Mouse (Mus musculus): ENCODE data around the gene Acot8. TPM values are rescaled to one million over a fixed set of nuclear protein-coding genes. Genes with fewer than 3 reads are reported as not detected.

Acot8 gene
- polyA plus RNA-seq, 1 experiment from 2014 or later: 16.5 TPM

DNA sequence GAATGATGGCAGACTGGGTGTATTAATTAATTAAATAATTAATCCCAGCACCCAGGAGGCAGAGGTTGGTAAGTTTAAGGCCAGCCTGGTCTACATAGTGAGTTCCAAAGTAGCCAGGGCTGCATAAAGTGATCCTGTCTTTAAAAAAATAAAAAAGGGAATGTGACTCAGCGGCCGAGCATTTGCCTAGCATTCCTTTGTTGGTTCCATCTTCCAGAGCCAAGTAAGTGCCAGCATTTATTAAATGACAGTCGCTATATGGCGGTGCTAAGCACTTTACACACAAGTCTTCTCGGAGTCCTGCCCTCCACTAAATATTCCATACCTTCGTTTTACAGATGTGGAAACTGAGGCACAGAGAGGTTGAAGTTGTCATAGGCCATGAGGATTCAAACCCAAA lies 28.6 kb downstream of the Acot8 start:
- 88% methylated on average over 6 of the region's 6 CpGs for WGBS
- Histone ChIP-seq H3K9me3 (no peaks in the 10 kb centered on the region), H3K4me1 (replicated peaks) (peaks cover 18% of the 10 kb centered on the region), H3K4me3 (no peak overlapping the region), H3K27ac (no peak overlapping the region), H3K27me3 (ENCODE audit: insufficient read depth, poor library complexity, severe bottlenecking) (peaks cover 11% of the 10 kb centered on the region), H3K36me3 (peaks cover 27% of the 10 kb centered on the region)
- DNase-seq (ENCODE audit: low spot score): no peak

DNA sequence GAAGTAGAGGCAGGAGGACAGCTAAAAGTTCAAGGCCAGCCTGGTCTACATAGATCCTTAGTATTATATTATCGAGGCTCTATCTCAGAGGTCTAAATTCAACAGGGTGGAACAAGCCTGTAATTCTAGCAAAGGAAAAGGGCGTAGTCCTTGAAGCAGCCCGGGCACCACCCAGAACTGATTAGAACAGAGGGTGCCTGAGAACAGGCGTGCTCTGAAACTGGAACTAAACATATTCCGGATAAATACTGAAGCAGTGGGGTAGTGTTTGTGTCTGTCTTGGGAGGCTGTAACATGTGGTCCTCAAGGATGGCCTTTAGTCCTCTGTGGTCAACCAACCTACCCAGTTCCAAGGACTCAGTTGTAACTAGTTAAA lies 30.7 kb downstream of the Acot8 start:
- 84% methylated on average over 5 of the region's 5 CpGs for WGBS
- Histone ChIP-seq H3K9me3 (no peaks in the 10 kb centered on the region), H3K36me3 (peaks cover 33% of the 10 kb centered on the region), H3K4me1 (replicated peaks) (peaks cover 30% of the 10 kb centered on the region), H3K27ac (no peak overlapping the region), H3K27me3 (ENCODE audit: insufficient read depth, poor library complexity, severe bottlenecking) (peaks cover 11% of the 10 kb centered on the region), H3K4me3 (no peak overlapping the region)
- no peak for DNase-seq (ENCODE audit: low spot score)

DNA sequence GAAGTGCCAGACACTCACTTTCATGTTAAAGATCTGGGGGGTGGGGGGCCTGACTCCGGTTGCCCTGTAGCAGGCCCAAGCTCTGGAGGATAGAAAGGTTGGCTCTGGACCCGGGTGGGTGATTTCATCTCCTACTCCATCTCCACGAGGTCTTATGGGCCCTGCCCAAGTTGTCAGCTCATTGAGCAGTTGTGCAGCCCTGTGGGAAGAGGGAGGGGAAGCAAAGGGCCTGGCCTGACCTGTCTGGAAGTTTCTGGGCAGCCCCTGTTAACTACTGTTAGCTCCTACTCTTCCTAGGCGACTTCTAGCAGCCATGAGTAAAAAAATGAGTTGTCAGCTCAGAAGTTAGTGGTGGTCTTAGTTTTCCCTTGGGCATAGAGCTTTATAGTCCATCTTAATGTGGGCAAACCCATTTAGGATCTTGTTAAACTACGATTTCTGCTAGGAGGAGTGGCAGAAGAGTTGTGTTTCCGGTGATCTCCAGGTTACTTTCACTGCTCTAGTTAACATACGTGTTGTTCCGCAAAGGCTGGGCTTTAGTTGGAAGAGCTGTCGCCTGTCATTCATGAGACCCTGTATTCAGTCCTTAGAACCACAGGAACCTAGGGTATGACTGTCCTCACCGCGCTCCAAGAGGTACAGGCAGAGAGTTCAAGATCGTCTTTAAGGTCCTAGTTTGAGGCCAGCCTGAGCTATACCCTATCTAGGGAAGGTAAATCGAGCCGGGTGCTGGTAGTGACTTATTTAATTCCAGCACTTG lies 31.3 kb downstream of the Acot8 start:
- DNase-seq (ENCODE audit: low spot score): no peak
- Histone ChIP-seq H3K36me3 (peaks cover 33% of the 10 kb centered on the region), H3K4me3 (no peak overlapping the region), H3K9me3 (no peaks in the 10 kb centered on the region), H3K27ac (no peak overlapping the region), H3K27me3 (ENCODE audit: insufficient read depth, poor library complexity, severe bottlenecking) (peaks cover 11% of the 10 kb centered on the region), H3K4me1 (replicated peaks) (peaks cover 30% of the 10 kb centered on the region)
- WGBS: 80% methylated on average over 14 of the region's 14 CpGs

DNA sequence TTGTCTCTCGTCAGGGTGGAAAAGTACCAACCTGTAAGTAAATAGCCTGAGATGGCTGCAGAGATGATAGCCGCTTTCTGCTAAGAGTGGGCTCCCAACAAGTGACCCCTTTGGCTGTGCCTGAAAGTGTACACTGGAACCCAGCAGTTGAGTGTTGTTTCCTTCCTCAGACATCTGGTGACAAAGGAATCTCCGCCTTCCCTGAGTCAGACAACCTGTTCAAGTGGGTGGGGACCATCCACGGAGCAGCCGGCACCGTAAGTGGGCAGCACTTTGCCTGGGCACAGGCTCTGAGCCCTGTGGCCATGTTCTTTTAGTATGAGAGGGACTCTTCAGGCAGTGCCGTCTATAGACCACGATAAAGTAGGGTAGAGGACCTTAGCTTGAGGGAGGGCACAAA lies 33.6 kb downstream of the Acot8 start:
- Histone ChIP-seq H3K27ac (peak overlapping the region; percentile 96), H3K9me3 (no peaks in the 10 kb centered on the region), H3K4me1 (replicated peaks) (peaks cover 38% of the 10 kb centered on the region), H3K36me3 (peaks cover 56% of the 10 kb centered on the region), H3K27me3 (ENCODE audit: insufficient read depth, poor library complexity, severe bottlenecking) (no peaks in the 10 kb centered on the region), H3K4me3 (peak overlapping the region; percentile 93)
- 86% methylated on average over 8 of the region's 8 CpGs for WGBS
- DNase-seq (ENCODE audit: low spot score): no peak

DNA sequence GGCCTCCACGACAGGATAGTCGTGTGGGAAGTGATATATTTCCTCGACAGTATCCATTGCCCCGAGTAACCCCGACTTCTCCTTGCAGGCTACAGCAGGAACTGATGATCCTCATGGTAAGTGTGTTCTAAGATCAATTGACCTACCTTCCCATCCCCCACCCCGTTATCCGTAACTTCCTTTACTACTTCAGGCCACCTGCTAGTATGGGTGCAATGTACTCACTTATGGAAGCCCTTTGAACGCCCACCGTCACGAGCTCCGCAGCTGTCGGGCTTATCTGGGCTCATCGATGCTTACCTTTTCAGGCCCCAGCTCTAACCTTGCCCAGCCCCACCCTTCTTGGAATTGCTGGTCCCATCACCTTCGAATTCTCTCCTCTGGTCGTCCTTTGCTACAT lies 34.4 kb downstream of the Acot8 start:
- Histone ChIP-seq H3K27ac (peak overlapping the region; percentile 96), H3K4me3 (peak overlapping the region; percentile 93), H3K36me3 (peaks cover 64% of the 10 kb centered on the region), H3K27me3 (ENCODE audit: insufficient read depth, poor library complexity, severe bottlenecking) (no peaks in the 10 kb centered on the region), H3K9me3 (no peaks in the 10 kb centered on the region), H3K4me1 (replicated peaks) (peaks cover 38% of the 10 kb centered on the region)
- peak; percentile 12 for DNase-seq (ENCODE audit: low spot score)
- 8% methylated on average over 15 of the region's 15 CpGs for WGBS

DNA sequence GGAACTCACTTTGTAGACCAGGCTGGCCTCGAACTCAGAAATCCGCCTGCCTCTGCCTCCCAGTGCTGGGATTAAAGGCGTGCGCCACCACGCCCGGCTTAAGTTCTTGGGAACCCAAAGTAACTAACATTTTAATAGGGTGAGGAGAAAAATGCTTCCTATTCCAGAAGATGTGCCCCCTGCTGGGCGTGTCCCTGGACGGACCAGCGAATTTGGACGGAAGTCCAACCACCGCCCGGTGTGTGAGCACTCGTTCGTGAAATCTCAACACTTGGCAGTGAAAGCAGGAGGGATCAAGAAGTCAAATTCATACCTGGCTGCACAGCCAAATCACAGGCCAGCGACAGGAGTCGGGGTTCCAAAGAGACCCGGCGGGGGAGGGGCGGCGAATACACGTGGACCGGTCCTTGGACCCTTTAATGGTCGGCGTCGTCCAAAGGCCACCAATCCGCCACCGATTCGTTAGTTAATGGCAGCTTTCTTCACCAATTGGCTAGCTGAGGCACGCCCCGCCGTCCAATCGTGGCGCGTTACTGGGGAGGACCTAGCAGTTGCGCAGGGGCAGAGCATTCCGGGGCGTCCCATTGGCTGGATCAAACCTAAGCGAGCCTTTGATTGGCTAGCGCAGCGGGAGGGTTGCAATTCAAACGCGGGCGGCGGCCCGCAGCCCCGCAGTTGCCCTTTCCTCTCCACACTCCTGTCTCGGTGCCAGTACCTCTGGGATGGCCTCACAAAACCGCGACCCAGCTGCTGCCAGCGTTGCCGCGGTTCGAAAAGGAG lies 35.2 kb downstream of the Acot8 start, which contains the start of gene Ube2c:
Gene Ube2c (plus strand): TSS at position 641 of the 780 bp plus-strand sequence.
- DNase-seq (ENCODE audit: low spot score): peak; percentile 99
- H3K27ac ChIP-seq: peak within 1 kb of the TSS; percentile 96
- WGBS: 2% methylated on average over 53 of the region's 53 CpGs
- no peaks in the 10 kb centered on the region for H3K9me3 ChIP-seq
- H3K36me3 ChIP-seq: peaks cover 71% of the 10 kb centered on the region
- no peaks in the 10 kb centered on the region for H3K27me3 ChIP-seq (ENCODE audit: insufficient read depth, poor library complexity, severe bottlenecking)
- peak within 1 kb of the TSS; percentile 93 for H3K4me3 ChIP-seq
- H3K4me1 ChIP-seq (replicated peaks): peaks cover 38% of the 10 kb centered on the region

DNA sequence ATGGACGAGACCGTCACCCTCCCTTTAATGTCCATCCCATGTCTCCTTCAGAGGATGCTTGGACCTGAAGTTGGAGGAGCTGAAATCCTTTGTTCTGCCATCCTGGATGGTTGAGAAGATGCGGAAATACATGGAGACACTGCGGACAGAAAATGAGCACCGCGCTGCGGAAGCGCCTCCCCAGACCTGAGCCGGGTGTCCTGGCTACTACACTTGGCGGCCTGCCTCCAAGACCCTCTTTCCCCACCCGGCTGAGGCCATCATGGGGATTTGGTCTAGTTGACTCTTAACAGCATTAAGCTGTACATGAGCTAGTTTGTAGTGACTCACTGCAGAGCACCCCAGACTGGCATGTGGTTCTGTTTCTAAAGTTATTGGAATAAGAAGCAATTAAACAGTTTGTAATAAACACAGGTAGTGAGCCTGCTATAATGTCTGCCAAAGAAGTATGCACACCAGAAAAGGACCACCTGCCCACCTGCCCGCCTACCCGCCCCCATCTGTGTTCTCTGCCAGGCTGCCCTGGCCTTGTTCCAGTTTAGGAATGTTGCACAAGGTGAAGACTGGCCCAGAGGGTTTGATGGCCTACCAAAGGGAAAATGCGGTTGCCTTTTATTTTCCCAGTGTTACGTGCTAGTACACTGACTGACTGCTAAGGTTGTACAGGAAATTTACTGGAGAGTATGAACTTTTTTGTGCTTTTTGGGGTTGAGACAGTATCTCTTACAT lies 36.7 kb downstream of the Acot8 start:
- WGBS: 95% methylated on average over 15 of the region's 15 CpGs
- Histone ChIP-seq H3K27me3 (ENCODE audit: insufficient read depth, poor library complexity, severe bottlenecking) (no peaks in the 10 kb centered on the region), H3K9me3 (no peaks in the 10 kb centered on the region), H3K4me3 (no peak overlapping the region), H3K4me1 (replicated peaks) (peaks cover 35% of the 10 kb centered on the region), H3K36me3 (peaks cover 72% of the 10 kb centered on the region), H3K27ac (no peak overlapping the region)
- DNase-seq (ENCODE audit: low spot score): no peak

DNA sequence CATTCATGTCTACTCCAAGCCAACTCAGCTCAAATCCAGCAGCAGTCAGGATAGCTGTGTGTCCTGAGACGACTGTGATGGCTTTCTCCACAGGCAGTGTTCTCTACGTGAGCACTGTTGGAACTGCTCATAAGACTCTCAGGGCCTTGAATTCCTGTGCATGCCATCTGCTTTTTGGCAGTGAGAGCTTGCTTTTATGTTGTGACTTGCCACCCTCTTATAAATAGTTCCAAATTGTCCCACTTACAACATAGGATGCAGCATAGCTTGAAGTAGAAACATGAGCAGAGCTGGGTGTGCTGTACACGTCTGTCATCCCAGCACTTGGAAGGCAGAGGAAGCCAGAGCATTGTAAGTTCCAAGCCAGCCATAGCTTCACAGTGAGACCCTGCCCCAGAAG lies 38.8 kb downstream of the Acot8 start:
- Histone ChIP-seq H3K4me1 (replicated peaks) (peaks cover 18% of the 10 kb centered on the region), H3K9me3 (no peaks in the 10 kb centered on the region), H3K36me3 (peaks cover 72% of the 10 kb centered on the region), H3K4me3 (no peak overlapping the region), H3K27ac (no peak overlapping the region), H3K27me3 (ENCODE audit: insufficient read depth, poor library complexity, severe bottlenecking) (no peaks in the 10 kb centered on the region)
- DNase-seq (ENCODE audit: low spot score): no peak
- 81% methylated on average over 3 of the region's 3 CpGs for WGBS

DNA sequence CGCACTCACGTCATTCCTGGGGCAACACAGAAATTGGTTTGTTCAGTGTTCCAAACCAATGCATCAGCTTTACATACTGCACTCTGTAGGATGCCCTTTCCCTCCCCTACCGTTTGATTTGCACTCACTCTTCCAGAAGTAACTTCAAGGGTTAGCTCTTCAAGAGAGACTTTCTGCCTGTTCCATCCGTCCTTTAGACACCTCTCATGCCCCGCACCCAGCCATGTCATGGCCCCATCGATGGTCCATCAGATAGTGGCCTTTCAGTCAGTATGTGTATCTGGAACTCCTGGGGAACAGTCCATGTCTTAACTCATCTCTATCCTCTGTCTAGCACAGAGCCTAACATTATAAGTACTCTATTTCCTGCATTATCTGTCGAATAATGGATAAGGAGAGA lies 42.1 kb downstream of the Acot8 start:
- Histone ChIP-seq H3K27me3 (ENCODE audit: insufficient read depth, poor library complexity, severe bottlenecking) (no peaks in the 10 kb centered on the region), H3K9me3 (no peaks in the 10 kb centered on the region), H3K4me3 (no peak overlapping the region), H3K27ac (no peak overlapping the region), H3K36me3 (peaks cover 93% of the 10 kb centered on the region), H3K4me1 (replicated peaks) (peaks cover 1% of the 10 kb centered on the region; the same call in 1 of the 2 replicates)
- no peak for DNase-seq (ENCODE audit: low spot score)
- 91% methylated on average over 7 of the region's 7 CpGs for WGBS

DNA sequence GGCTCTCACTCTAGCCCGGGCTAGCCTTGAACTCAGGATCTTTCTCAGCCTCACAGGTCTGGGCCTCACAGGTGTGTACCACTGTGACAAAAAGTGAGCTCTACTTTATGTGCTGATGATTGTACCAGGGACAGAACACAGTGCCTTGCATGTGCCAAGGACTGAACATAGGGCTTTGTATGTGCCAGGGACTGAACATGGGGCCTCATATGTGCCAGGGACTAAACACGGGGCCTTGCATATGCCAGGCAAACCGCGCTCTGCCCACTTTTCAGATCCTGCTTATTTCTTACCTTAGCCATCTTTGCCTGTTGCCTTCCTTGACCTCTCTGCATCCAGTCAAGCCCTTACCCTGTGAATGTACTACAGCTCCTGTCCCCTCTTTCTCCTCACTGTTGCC lies 42.7 kb downstream of the Acot8 start:
- Histone ChIP-seq H3K4me3 (no peak overlapping the region), H3K36me3 (peaks cover 93% of the 10 kb centered on the region), H3K4me1 (replicated peaks) (no peaks in the 10 kb centered on the region), H3K9me3 (no peaks in the 10 kb centered on the region), H3K27me3 (ENCODE audit: insufficient read depth, poor library complexity, severe bottlenecking) (no peaks in the 10 kb centered on the region), H3K27ac (no peak overlapping the region)
- no peak for DNase-seq (ENCODE audit: low spot score)
- 95% methylated on average over 4 of the region's 4 CpGs for WGBS

DNA sequence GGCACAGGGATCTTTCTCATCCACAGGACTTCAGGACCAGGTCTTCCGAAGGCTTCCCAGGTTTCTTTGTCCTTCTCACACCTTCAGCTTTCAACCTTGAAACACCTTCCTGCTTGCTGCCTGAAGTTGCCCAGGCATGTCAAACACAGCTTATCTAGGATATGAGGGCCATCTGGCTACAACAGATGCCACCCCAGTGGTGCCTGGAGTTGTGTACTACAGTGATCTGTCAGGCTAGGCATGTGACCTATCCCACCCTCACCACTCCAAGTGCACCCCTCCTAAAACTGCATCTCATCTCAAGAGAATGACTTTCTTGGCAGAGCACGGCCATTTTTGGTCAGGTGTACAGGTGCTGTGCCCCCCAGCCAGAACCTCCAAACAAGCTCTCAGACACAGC lies 43.2 kb downstream of the Acot8 start:
- Histone ChIP-seq H3K4me1 (replicated peaks) (no peaks in the 10 kb centered on the region), H3K36me3 (peaks cover 93% of the 10 kb centered on the region)
- 90% methylated on average over 2 of the region's 2 CpGs for WGBS

DNA sequence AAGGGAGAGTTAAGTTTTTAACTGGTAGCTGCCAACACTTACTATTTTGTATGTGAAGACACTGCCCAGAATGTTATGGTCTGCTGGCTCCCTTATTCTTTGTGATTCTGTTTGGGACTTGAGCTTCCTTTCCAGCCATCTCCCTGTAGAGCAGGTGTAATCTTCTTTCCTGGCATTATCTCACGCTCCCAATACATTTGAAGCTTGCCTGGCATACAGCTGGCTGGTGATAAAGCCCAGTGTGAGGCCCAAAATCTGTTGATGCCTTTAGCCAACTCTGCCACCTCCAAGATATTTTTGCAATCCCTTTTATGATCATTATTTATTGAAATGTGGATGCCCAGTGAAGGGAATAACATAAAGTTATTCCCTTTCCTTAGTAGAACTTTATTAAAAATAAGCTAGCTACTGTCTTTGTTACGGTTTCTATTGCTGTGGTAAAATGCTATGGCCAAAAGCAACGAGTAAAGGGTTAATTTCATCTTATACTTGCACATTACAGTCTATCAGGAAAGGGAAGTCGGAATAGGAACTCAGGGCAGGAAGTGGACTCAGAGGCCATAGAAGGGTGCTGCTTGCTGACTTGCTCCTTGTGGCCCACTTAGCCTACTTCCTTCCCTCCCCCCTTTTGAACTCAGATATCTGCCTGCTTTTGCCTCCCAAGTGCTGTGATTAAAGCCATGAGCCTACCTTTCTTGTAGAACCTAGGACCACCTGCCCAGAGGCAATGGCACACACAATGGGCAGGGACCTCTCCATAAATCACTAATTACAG lies 44.4 kb downstream of the Acot8 start:
- Histone ChIP-seq H3K4me3 (no peak overlapping the region), H3K4me1 (replicated peaks) (no peaks in the 10 kb centered on the region), H3K27ac (no peak overlapping the region), H3K36me3 (peaks cover 93% of the 10 kb centered on the region), H3K9me3 (no peaks in the 10 kb centered on the region), H3K27me3 (ENCODE audit: insufficient read depth, poor library complexity, severe bottlenecking) (no peaks in the 10 kb centered on the region)
- WGBS: 92% methylated on average over 4 of the region's 4 CpGs
- DNase-seq (ENCODE audit: low spot score): no peak

More for the DNA sequence above, 43.2 kb downstream of the Acot8 start:
- Histone ChIP-seq H3K27ac (no peak overlapping the region), H3K27me3 (ENCODE audit: insufficient read depth, poor library complexity, severe bottlenecking) (no peaks in the 10 kb centered on the region), H3K9me3 (no peaks in the 10 kb centered on the region), H3K4me3 (no peak overlapping the region)
- DNase-seq (ENCODE audit: low spot score): no peak

Measured in hindbrain, embryonic 10.5 days (tissue).